Mouse (Mus musculus) embryonic fibroblast, embryonic 13.5 days (primary cell): ENCODE results near the gene Ap3d1.

Source experiments
- CTCF ChIP-seq: IDR thresholded peaks from 2 replicates; pipeline ENCODE4 v1.5.1; 2011; ENCODE audit warnings: mild to moderate bottlenecking, control low read depth, low read length, moderate library complexity, borderline replicate concordance; ENCODE audit not compliant: insufficient read depth
- POLR2A ChIP-seq: IDR thresholded peaks from 2 replicates; pipeline ENCODE4 v1.6.1; 2011; ENCODE audit warnings: low read depth, mild to moderate bottlenecking, control low read depth, low read length, moderate library complexity

DNA sequence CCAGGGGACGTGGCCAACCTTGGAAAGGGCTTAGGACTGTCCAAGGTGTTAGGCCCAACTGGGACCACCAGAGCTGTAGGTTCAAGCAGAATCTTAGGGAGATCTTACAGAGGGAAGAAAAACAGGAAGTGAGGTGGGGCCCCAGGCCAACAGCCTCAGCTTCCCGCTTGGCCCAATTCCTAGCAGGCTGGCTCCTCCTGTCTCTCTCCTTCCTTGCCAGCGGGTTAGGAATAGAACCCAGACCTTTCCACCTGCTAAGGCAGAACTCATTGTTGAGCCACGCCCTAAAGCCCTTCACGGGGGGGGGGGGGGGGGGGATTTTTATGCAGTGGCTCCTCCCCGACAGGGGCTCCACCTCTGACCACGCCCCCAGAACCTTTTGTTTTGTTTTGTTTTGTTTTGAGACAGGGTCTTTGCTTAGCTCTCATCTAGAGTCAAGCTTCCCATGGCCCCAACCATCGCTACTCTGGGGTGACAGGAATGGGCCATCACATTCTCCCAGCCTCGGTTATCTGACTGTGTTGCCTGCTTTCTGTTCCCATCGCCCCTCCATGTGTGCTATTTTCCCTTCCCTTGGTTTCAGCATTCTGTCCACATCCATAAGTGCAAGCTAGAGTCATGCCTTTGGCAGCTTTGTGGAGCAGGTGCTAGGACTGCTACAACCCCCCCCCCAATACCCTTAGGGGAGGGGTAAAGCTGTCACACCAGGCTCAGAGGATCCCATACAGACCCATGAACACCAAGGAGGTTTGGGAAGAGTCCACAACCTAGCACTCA is 63.3 kb downstream of the Ap3d1 start:
- no peak for TF ChIP-seq POLR2A
- no peak for TF ChIP-seq CTCF
